Mouse (Mus musculus) layer of hippocampus, postnatal 14 days (tissue): Measurements from ENCODE around the gene Srcap. TPM values are rescaled to one million over a fixed set of nuclear protein-coding genes. Genes with fewer than 3 reads are reported as not detected.
"Not testable (repeated sequence)": the region's sequence is repeated elsewhere in the genome, so short reads cannot be mapped to it uniquely, and the experiment has no call there.

ENCODE experiments used
- DNase-seq, 2 experiments: peaks; one replicate each; pipeline ENCODE4 v3.0.0; 2021 to 2022; ENCODE audit warnings: low spot score in 2 of 2, mixed read lengths in 1 of 2
- long read RNA-seq, 2 experiments: library from polyadenylated mRNA; stranded (forward); transcript quantifications; one replicate each; pipeline ENCODE4 v2.0.0; 2021
- total RNA-seq, 2 experiments: library from RNA; stranded (reverse); gene quantifications; 2 replicates each; pipeline ENCODE4 v1.2.3; 2021

The Srcap gene
- total RNA-seq: 100 to 1,000 TPM; 104 to 115 TPM
- long read RNA-seq, experiment 1, partial matches to known transcripts: 0 of 4 reads
- long read RNA-seq, experiment 1, other reads (novel, unspliced or antisense): 0 of 4 reads
- long read RNA-seq, experiment 2, partial matches to known transcripts: 7 of 8 reads
- long read RNA-seq, experiment 2, other reads (novel, unspliced or antisense): 0 of 8 reads

DNA sequence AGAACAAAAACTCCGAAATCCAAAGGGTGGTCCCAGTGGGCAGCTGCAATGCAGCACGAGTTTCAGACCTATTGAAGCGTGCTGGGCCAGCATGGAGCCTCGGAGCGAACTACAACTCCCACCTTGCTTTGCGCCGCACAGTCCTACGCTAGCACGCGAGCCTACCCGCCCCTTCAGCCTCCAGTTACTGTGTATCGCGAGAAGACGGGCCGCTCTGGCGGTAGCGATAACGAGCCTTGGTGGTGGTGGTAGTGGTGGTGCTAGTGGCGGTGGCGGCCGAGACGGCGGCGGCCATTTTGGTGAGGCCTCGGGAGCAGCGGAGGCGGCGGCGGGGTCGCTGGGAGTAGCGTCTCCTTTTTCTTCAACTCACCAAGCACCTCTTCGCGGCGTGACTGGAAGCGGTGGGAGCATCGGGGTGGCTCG lies at the start of gene Srcap:
Gene Srcap, plus strand, starts transcription at position 176 of the 423 bp plus-strand sequence.
- peak; percentile 93 to 97 for DNase-seq

DNA sequence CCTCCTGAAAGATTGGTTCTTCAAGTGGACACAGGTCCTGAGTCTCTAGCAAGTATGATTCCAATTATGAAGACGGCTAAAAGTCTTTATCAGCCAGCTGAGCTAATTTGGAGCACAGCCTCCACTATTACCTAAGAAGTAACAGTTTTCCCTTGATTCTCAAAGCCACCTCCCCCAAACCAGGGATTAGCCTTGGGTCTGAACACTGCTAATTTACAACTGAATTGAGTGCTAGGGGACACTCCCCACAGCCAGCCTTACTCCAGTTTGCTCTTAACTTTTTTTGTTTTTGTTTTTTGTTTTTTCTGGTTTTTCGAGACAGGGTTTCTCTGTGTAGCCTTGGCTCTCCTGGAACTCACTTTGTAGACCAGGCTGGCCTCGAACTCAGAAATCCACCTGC lies 46.6 kb upstream of the Srcap start:
- no peak for DNase-seq

DNA sequence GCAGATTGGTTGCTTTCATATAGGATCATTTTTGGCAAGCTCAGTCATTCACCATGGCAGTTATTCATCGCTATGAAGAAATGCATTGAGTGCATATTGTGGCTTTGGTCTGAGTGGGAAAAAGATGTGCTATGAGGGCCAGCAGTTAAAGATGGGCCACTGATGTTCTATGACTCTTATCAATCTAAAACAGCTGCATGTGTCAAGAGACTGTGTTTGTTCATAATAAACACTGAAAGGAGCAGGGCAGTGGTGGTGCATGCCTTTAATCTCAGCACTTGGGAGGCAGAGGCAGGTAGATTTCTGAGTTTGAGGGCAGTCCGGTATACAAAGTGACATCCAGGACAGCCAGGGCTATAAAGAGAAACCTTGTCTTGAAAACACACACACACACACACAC lies 46.1 kb upstream of the Srcap start:
- not testable (repeated sequence) for DNase-seq

DNA sequence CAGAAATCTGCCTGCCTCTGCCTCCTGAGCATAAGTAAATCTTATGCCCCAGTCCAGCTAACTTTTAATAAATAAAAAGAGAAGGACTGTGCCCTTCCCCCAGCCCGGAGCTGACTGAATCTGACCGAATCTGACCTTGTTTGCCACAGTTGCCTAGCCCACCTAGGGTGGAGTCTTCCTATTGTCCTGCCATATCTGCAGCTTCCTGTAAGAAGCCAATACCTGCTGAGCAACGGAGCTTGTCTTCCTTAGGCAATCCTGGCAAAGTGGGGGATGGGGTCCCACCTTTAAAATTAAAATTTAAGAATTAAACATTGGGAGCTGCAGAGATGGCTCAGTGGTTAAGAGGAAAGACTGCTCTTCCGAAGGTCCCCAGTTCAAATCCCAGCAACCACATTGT lies 45.2 kb upstream of the Srcap start:
- DNase-seq: no peak

DNA sequence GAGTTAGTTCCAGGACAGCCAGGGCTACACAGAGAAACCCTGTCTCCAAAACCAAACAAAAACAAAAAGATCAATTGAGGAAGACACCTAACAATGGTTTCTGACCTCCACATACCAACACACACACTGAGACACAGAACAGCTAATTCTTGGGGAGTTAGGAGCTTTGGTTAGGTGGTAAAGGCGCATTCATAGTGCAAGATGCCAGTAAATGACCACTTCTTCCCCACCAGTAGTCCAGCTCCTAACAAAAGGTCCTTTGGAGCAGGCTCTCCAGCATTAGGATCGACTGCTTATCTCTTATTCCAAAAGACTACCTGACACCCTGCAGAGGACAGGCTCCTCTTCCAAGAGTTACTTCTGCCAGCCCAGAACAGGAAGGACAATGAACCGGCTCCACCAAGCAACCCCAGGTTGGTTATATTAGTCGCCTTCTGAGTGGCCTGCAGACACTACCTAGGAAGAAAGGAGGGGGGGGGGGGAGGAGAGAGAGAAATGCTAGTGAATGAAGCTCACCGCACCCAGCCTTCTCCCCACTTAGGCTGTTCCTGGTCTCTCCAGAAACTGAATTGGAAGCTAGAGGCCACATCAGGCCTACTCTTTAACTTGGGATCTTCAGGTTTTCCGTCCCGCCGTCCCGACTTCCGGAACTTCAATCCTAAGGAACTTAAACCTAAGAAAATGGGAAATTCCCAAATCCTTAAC lies 41.6 kb upstream of the Srcap start:
- DNase-seq: peak in 1 of 2 experiments; percentile 20

DNA sequence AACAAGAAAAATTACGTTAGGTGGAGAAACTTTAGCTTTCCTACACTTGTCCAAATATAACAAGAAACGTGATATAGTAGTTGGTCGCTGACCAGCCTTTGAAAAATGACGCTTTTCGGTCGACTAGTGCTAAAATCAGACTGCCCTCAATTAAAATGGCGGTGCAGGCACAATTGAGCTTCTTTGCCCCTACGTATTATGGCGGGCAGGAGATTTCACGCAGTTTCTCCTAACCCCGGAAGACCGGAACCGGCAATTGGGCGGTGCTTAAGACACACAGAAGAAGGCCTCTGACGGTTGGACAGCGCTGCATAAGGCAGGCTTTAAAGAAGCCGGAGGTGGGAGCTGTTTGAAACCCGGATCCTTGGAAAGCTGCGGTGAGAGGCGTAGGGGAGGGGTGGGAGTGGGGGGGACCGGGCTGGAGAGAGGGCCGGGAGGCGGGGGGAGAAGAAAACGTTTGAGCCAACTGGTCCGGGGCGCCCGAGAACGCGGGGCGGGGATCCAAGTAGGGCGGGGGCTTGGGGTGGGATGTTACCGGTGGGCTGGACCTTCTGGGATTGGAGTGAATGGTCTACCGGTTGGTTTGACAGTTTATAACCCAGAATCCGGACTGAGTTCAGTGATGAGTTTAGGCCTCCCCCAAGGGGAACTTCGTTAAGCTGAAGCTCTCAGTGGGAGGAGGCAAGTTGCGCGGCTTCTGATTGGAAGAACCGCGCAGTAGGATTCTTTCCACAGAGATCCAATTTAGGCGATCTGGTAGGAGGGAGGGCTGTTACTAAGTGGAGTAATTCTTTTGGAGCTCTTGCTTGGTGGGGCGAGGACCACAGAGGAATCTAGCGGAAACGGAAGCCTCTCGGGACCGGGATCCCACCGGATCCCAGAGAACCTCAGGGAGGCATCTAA lies 40.8 kb upstream of the Srcap start:
- DNase-seq: peak; percentile 90 to 97

DNA sequence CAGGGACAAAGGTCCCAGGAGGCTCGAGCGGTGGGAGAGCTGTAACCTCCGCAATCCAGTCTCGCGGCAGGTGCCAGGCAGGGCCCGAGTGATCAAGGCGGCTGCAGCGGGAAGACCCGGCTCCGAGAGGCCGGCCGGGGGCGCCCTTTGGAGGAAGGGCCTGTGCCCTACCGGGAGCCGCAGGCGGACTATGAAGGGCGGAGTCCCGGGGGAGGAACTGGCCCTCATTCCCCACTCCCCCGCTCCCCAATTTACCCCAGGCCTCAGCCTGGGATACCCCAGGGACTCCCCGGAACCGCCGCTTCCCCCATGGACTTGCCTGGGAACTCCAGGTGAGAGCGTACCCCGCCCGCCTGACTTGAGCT lies 40.2 kb upstream of the Srcap start:
- DNase-seq: no peak

DNA sequence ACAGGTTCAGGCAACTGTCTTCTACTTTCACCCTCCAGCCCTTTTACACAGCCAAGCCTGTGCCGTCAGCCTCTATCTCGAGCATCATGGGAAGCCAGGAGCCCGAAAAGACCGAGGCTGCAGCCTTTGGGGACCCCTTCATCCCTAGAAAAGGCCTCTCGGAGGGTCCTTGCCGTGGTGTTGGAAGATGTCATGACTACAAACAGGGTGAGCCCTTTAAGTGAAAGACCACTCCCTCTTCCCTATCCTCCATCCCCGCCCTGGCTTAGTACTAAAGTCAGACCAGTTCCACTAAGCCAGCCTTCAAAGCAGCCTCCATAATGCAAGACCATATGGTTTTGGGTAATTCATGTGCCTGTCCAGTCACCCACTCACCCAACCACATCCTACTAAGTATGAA lies 39.7 kb upstream of the Srcap start:
- DNase-seq: peak in 1 of 2 experiments; percentile 25

DNA sequence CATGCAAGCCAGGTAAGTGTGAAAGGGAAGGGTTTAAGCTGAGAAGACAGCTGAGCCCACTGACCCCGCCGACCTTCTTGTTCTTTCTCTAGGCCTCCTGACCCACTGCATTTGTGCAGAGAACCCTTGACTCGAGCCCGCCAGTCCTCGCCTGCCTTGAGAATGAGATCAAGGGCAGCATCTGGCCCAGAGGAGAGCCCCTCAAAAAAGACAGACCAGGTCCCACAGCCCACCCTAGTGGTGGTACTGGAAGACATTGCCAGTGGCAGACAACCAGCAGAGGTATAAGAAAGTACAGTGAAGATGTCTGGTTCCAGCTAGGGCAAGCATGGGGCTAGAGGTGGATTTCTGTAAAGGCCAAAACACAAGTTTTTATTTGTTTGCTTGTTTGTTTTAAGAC lies 38.1 kb upstream of the Srcap start:
- no peak for DNase-seq

DNA sequence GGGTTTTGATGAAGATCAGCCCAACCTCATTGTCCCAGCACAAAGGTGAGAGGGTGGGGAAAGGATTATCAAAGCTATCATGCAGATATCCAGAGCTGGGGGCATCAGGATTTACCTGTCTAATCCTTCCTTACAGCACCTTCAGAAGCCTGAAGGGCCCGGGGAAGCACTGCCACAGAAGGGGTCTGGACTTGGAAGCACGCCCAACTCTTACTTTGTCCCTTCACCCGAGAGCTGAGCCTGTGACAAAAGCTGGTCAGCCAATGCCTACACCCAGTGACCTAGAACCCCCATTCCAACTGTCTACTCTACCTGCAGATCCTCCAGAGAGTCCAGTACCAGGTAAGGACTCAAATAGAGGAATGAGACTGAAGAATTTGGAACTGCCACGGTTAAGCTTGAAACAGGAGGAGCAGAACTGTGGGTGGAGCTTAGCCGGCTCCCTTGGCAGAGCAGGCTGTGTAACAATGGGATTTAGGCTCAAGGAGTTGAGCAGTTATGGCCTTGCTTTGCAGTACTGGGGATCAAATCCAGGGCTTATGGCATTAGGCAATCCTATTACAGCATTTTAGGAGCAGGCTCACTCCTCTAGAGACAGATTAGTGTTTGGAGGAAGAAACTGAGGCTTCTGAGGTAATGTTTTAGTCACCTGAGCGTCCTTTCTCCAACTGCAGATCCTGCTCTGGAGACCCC lies 37.3 kb upstream of the Srcap start:
- no peak for DNase-seq

DNA sequence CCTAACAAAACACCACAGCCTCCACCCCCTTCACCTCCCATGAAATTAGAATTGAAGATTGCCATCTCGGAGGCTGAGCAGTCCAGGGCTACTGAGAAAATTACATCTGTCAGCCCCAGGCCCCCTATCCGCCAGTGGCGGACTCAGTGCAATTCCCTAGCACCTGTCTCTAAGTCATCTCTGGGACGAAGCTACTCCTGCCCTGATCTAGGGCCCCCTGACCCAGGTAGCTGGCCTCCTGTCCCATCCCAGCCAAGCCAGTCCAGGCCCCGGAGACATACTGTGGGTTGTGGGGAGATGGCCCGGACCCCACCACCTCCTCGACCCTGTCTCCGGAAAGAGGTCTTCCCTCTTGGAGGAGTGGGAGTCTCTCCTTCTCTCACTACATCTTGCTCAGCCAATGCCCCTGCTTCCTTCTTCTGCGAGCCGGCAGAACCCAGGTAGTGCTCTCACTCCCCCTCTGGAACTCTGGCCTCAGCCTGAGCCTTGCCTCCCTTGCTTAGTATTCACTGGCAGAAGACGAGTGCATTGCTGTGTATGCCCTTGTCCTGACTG lies 36.5 kb upstream of the Srcap start:
- DNase-seq: no peak

DNA sequence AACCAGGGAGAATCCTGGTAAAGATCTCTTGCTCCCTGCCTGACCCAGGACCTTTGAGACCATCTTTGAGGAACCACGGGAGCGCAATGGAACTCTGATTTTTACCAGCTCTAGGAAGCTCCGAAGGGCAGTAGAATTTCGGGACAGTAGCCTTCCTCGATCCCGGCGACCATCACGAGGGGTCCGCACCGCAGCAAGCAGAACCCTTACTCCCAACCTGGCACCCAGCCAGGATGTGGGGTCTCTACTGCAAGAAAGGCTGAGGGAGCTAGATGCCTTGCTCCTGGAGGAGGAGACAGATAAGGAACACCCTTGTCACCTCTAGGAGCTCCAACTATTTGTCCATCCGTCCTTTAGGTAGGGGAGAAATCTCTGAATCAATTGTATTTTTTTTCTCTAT lies 35.4 kb upstream of the Srcap start:
- DNase-seq: peak in 1 of 2 experiments; percentile 22

DNA sequence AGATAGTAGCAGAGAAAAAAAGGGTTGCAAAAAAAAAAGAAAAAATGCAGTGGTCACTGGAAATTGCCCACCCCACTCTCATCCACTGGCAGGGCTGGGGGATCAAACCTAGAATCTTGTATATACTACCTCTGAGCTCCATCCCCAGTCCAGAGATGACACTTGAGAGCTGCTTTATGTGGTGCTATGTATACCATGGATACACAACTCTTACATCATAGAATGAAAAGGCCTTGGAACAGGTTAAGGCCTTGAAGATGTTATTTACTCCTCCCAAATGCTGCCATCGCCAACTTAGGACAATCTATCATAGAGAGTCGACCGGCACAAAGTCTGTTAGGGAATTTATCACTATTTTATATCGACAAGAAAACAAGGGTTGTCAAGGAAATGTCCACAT lies 34.9 kb upstream of the Srcap start:
- no peak for DNase-seq

DNA sequence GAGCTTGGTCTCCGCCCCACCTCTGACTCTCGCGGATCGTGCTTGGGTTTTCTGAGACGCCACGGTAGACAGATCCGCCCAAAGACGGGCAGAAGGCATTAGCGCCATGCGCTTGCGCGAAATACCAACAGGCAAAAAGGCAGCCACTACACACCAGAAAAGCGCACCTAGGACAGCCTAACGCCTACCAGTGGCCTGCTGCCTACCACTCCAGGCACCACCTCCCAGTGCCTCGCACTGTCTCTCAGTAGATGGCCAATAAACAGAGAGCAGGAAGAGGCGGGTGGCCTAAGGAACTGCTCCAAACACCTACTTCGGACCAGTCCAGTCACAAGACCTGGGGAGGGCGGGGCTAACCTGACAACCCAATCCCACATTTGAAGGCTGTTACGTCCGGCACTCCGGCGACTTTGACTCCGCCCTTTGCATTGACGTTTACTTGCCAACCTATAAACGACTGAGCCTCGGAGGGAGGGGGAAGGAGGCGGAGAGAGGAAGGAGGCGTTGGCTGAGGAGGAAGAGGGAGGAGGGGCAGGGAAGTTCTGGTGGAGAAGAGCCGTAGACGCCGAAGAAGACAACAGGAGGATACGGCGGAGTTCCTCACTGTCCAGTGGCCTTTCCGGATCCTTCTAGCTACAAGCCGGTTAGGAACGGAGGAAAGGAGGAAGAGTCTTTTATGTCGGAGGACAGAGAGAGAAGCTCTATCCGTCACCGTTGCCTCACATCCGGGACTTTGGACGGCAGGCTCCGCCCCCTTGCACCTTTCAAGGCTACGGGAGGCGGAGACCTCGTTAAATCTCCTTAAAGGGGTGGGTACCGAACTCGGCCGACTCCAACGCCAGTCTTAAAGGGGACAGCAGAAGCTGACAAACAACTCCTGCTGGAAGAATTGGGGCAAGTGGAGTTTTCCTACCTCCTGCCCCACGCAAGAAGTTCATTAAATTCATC lies 33.8 kb upstream of the Srcap start:
- DNase-seq: peak; percentile 99 to 100

DNA sequence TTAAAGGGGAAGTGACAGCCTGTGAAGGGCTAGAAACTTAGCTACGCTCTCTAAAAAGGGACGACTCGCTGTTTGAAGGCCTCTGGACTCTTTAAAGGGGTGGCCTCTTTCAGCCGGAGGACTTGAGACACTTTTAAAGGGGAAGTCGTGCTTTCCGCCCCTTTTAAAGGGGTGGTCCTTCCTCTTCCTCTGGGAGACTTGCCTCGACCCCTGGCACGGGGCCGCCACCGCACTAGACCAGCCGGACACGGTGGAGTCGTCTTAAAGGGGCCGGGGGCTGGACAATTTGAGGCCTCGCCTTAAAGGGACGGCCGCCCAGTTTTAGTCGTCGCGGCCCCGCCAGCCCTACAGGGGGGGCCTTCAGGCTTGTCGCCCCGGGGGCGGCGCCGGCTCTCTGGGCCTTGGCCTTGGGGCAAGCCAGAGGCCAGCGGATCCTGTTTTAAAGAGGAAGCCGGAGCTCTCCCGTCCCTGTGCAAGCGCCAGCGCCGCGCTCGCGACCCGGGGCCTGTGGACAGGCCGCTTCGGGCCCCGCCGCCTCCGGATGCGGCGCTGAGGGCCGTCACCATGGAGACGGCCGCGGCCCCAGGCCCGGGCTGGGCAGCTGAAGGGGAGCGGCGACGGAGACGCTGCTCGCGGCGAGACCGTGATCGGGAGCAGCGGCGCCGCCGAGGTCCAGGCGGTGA lies 33.0 kb upstream of the Srcap start, which contains the start of gene Fbrs:
Gene Fbrs, plus strand, starts transcription at position 565 of the 683 bp plus-strand sequence.
- peak; percentile 97 to 98 for DNase-seq

DNA sequence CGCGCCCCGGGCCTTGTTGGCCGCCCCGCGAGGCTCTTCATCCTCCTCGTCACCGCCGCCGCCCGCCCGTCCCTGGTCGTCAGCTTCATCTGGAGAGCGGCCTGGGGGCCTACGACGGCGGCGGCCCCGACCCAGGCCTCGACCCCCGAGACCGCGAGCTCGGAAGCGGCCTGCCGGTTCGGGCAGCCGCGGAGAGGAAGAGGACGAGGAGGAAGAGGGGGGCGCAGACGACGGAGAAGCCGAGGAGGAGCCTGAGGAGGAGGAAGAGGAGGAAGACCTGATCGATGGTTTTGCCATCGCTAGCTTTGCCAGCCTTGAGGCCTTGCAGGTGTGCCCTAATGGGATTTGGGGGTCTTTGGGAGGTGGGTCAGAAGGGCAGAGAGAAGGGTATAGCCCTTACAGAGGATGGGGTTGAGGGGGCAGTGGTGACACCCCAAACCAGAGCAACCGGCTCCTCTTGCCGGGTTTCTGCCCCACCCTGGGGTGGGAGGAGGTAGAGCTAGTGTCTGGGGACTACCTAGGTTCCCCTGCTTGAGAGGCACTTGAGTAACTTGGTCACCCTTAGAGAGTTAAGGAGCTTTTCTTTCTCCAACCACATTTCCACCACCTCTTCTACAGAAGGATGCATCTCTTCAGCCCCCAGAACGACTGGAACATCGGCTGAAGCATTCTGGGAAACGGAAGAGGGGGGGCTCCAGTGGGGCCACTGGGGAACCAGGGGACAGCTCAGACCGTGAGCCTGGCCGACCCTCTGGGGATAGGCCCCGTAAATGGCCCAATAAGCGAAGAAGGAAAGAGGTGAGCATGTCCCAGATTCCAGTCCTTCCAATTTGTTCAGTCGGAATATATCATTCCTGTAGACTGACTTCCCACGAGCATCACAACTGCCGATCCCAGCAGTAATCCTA lies 32.2 kb upstream of the Srcap start:
- peak in 1 of 2 experiments; percentile 29 for DNase-seq

DNA sequence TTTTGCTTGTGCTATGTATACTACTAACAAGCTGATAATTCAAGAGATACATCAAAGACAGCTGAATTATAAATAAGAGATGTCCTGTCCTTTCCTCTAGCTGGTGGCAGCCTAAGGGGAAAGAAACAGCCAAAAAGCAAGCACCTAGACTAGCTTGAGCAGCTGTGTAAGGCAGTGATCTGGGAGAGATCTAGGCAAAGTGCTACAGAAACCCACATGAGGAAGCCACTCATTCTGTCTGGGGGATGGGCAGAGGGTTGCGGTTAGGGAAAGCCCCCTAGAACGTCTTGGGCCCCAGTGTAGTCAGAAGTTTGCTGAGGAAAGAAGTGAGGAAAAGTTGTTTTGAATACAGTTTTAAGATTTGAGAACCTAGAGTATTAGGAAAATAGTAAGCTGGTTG lies 31.5 kb upstream of the Srcap start:
- DNase-seq: no peak

DNA sequence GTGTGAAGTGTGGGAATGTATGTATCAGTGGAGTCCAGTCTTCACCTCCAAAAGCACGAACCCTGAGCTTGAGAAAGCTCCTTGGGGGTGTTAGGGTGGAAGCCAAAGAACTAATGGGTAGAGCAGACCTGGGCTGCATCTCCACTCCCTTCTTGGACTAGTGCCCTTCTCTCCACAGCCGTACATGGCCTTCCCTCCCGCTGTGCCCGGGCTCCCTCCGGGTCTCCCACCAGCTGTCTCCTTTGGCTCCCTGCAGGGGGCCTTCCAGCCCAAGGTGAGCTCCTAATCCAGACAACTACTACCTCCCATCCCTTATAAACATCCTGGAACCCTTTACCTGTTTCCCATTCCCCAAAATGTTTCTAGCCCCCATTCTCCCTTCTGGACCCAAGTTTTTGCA lies 26.4 kb upstream of the Srcap start:
- no peak for DNase-seq
